ENCODE assay signal across 9 mouse cellular contexts in genomic region chr7:142660651-142660945, GRCm38 (mm10). TPM values are rescaled to one million over a fixed set of nuclear protein-coding genes. Genes with fewer than 3 reads are reported as not detected.
A peak's percentile ranks its signal among the peaks of the same experiment; 100 is the strongest.
DNase-seq lines count a peak whose midpoint lies in the region; ATAC-seq and TF ChIP-seq lines count a peak whose summit lies in the region.
"Had no signal": no experiment of that assay in that cellular context is flagged by ENCODE, and none has a peak within 500 bp of the region (broad histone marks: within the 10 kb centered on the region; RNA-seq: fewer than 3 reads in every experiment).

No protein-coding gene starts in this region.

- H3K4me1 ChIP-seq in thymus, adult 2 months (replicated peaks; ENCODE audit: control insufficient read depth, insufficient read depth, low read length), result no peaks in the 10 kb centered on the region; the same call in none of the 2 replicates
- peaks cover 25% of the 10 kb centered on the region for H3K4me1 ChIP-seq in forebrain, embryonic 16.5 days (replicated peaks; ENCODE audit: control insufficient read depth, insufficient read depth, low read length)
- peaks cover 50% of the 10 kb centered on the region for H3K4me1 ChIP-seq in limb, embryonic 15.5 days
- H3K4me1 ChIP-seq in stomach, embryonic 15.5 days, result peaks cover 28% of the 10 kb centered on the region; the same call in 1 of the 2 replicates

- H3K9me3 ChIP-seq in forebrain, embryonic 16.5 days (ENCODE audit: control insufficient read depth, low read length), result no peaks in the 10 kb centered on the region
- no peaks in the 10 kb centered on the region for H3K9me3 ChIP-seq in limb, embryonic 15.5 days
- H3K9me3 ChIP-seq in stomach, embryonic 15.5 days, result no peaks in the 10 kb centered on the region

- peaks cover 40% of the 10 kb centered on the region for H3K27me3 ChIP-seq in thymus, adult 2 months (ENCODE audit: control insufficient read depth, insufficient read depth, low read length)
- peaks cover 85% of the 10 kb centered on the region for H3K27me3 ChIP-seq in forebrain, embryonic 16.5 days (replicated peaks; ENCODE audit: control insufficient read depth, insufficient read depth, low read length)
- peaks cover 88% of the 10 kb centered on the region for H3K27me3 ChIP-seq in limb, embryonic 15.5 days
- H3K27me3 ChIP-seq in stomach, embryonic 15.5 days (replicated peaks), result peaks cover 74% of the 10 kb centered on the region

- no peak overlapping the region for H3K27ac ChIP-seq in thymus, adult 2 months (ENCODE audit: control insufficient read depth, insufficient read depth, low read length)
- H3K27ac ChIP-seq in forebrain, embryonic 16.5 days (ENCODE audit: low read length), result no peak overlapping the region
- peak overlapping the region; percentile 96 for H3K27ac ChIP-seq in limb, embryonic 15.5 days
- H3K27ac ChIP-seq in stomach, embryonic 15.5 days, result peak overlapping the region; percentile 91

- no peak overlapping the region for H3K9ac ChIP-seq in forebrain, embryonic 16.5 days (replicated peaks; ENCODE audit: low read depth, low read length)
- peak overlapping the region; percentile 42 for H3K9ac ChIP-seq in limb, embryonic 15.5 days
- peak overlapping the region; percentile 47 for H3K9ac ChIP-seq in stomach, embryonic 15.5 days

- intact Hi-C loops in left cerebral cortex, postnatal 25 days (cut with DNase I), result no loop called here

- DNase-seq in thymus, postnatal 4 days, result peak; percentile 32
- no peak for DNase-seq in thymus, adult 2 months
- no peak for DNase-seq in Muller cell, postnatal 12 days (ENCODE audit: inconsistent ontology term)
- no peak for DNase-seq in thymus, postnatal 36 days
- no peak for DNase-seq in left cerebral cortex, postnatal 25 days (ENCODE audit: low spot score in 2 of 2)
- DNase-seq: adrenal gland, adult 2 months had no signal

- no peak for ATAC-seq in forebrain, embryonic 16.5 days
- ATAC-seq in limb, embryonic 15.5 days (ENCODE audit: insufficient number of reproducible peaks, low FRiP score, low TSS enrichment, low read depth), result no peak
- ATAC-seq in stomach, embryonic 15.5 days (ENCODE audit: insufficient read depth, low FRiP score, low read depth), result no peak

- peak overlapping the region; percentile 29 for H3K4me2 ChIP-seq in forebrain, embryonic 16.5 days (ENCODE audit: low read length)
- H3K4me2 ChIP-seq in limb, embryonic 15.5 days, result peak overlapping the region; percentile 54
- H3K4me2 ChIP-seq in stomach, embryonic 15.5 days, result peak overlapping the region; percentile 66

- TF ChIP-seq POLR2A in thymus, adult 2 months (IDR thresholded peaks at IDR 0.05; ENCODE audit: control insufficient read depth, extremely low read depth, insufficient read depth, low read length, poor library complexity), result no peak

- 2% methylated on average over 29 of the region's 29 CpGs for WGBS in thymus, adult 2 months
- WGBS in forebrain, embryonic 16.5 days, result 0% methylated on average over 29 of the region's 29 CpGs
- under 1% methylated on average over 29 of the region's 29 CpGs for WGBS in limb, embryonic 15.5 days
- WGBS in stomach, embryonic 15.5 days, result under 1% methylated on average over 29 of the region's 29 CpGs

- no peak overlapping the region for H3K4me3 ChIP-seq in thymus, adult 2 months (ENCODE audit: control insufficient read depth, insufficient read depth, low read length)
- peak overlapping the region; percentile 17 for H3K4me3 ChIP-seq in forebrain, embryonic 16.5 days (replicated peaks; ENCODE audit: low read length)
- peak overlapping the region; percentile 58 for H3K4me3 ChIP-seq in limb, embryonic 15.5 days
- peak overlapping the region; percentile 53 for H3K4me3 ChIP-seq in stomach, embryonic 15.5 days (replicated peaks)

- no peak for TF ChIP-seq CTCF in thymus, adult 2 months (IDR thresholded peaks at IDR 0.05; ENCODE audit: borderline replicate concordance, control insufficient read depth, extremely low read depth, insufficient read depth, low read length, poor library complexity)

- no peaks in the 10 kb centered on the region for H3K36me3 ChIP-seq in thymus, adult 2 months (ENCODE audit: control insufficient read depth, insufficient read depth, low read length)
- no peaks in the 10 kb centered on the region for H3K36me3 ChIP-seq in forebrain, embryonic 16.5 days (ENCODE audit: control insufficient read depth, insufficient read depth)
- H3K36me3 ChIP-seq in limb, embryonic 15.5 days, result no peaks in the 10 kb centered on the region
- H3K36me3 ChIP-seq in stomach, embryonic 15.5 days, result no peaks in the 10 kb centered on the region

RNA-seq across cellular contexts. Expression of gene Igf2, which starts 6.0 kb away (rescaled TPM):
- polyA plus RNA-seq in thymus, adult 2 months (2012; rRNA removed), result 7.5 and 13.8 TPM in 2 replicates
- polyA plus RNA-seq in forebrain, embryonic 16.5 days (2015; fragmentation: Nextera tagmentation; extraction: Ambion mirVana), result 64.3 and 95.2 TPM in 2 replicates
- 1,279 and 1,432 TPM in 2 replicates for polyA plus RNA-seq in limb, embryonic 15.5 days (2015; fragmentation: Nextera tagmentation; extraction: Ambion mirVana)
- 964 and 1,001 TPM in 2 replicates for polyA plus RNA-seq in stomach, embryonic 15.5 days (2015; fragmentation: Nextera tagmentation; extraction: Ambion mirVana)
- total RNA-seq in left cerebral cortex, postnatal 25 days (2021), result 100 to 1,000 TPM; 104 to 130 TPM

RNA-seq across cellular contexts. Expression of gene Gm49394, which starts 9.1 kb away (rescaled TPM):
- 0.04 and 0.11 TPM in 2 replicates for polyA plus RNA-seq in thymus, adult 2 months (2012; rRNA removed)
- not detected in 2 replicates for polyA plus RNA-seq in forebrain, embryonic 16.5 days (2015; fragmentation: Nextera tagmentation; extraction: Ambion mirVana)
- polyA plus RNA-seq in limb, embryonic 15.5 days (2015; fragmentation: Nextera tagmentation; extraction: Ambion mirVana), result 0.31 and 0.82 TPM in 2 replicates
- polyA plus RNA-seq in stomach, embryonic 15.5 days (2015; fragmentation: Nextera tagmentation; extraction: Ambion mirVana), result 0.10 and 0.14 TPM in 2 replicates
- total RNA-seq in left cerebral cortex, postnatal 25 days (2021), result not detected
- total RNA-seq: adrenal gland, adult 2 months had no signal
- polyA plus RNA-seq: adrenal gland, adult 2 months had no signal

Comparison
In these comparisons a context has a peak if more than half of its experiments do, and no peak if none do; other contexts are left out.
1. H3K27ac ChIP-seq: peak in limb, embryonic 15.5 days (single experiment) and stomach, embryonic 15.5 days (single experiment); none in thymus, adult 2 months (single experiment) and forebrain, embryonic 16.5 days (single experiment).
2. RNA of gene Igf2, which starts 6.0 kb away (polyA plus RNA-seq): 1,279 to 1,432 TPM in limb, embryonic 15.5 days and 964 to 1,001 TPM in stomach, embryonic 15.5 days; 64.3 to 95.2 TPM in forebrain, embryonic 16.5 days and 7.5 to 13.8 TPM in thymus, adult 2 months; every median in the first group is over 10 times any median in the second.
3. Peak in every context shown above with its lines, with median percentiles within 50 percentile points of each other: H3K4me2 ChIP-seq.